Comparison of ENCODE assay signal across 8 mouse cellular contexts in the genomic region with DNA sequence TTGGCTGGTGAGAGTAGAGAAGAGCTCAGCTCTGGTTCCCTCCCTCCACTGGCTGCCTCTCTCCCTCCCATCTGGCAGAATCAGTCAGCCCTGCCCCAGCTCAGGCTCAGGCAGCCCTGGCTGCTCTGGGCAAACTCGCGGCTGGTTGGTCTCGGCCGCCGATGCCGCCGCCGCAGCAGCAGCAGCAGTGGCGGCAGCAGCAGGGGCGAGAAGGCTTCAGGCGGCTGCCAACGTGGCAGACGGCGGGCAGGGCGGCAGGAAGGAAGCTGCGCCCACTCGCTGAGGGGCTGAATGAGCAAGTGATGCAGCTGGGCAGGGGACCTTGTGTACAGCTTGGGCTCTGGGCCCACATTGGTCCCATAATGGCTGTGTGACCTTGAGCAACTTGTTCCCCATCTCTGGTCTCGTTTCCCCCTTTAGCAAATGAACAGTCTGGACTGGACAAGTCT. TPM values are rescaled to one million over a fixed set of nuclear protein-coding genes. Genes with fewer than 3 reads are reported as not detected.
DNase-seq lines count a peak whose midpoint lies in the region; ATAC-seq lines count a peak whose summit lies in the region.

No protein-coding gene starts in this region.

- H3K4me3 ChIP-seq in heart, embryonic 10.5 days: peak overlapping the region; percentile 48
- H3K4me3 ChIP-seq in liver, embryonic 15.5 days (replicated peaks): no peak overlapping the region; the same call in 1 of the 2 replicates
- H3K4me3 ChIP-seq in neural tube, embryonic 12.5 days: 0 out of 2 replicates have a peak overlapping the region, but pooled peaks have one; percentile 11

- peak overlapping the region; percentile 94 for H3K27ac ChIP-seq in heart, embryonic 10.5 days
- peak overlapping the region; percentile 53; the same call in 1 of the 2 replicates for H3K27ac ChIP-seq in liver, embryonic 15.5 days (replicated peaks)
- peak overlapping the region; percentile 74; the same call in 1 of the 2 replicates for H3K27ac ChIP-seq in neural tube, embryonic 12.5 days

- WGBS in heart, embryonic 10.5 days: 4% methylated on average over 18 of the region's 18 CpGs
- WGBS in liver, embryonic 15.5 days (ENCODE audit: insufficient replicate concordance): 3% methylated on average over 18 of the region's 18 CpGs
- WGBS in neural tube, embryonic 12.5 days: 5% methylated on average over 18 of the region's 18 CpGs

- H3K4me1 ChIP-seq in heart, embryonic 10.5 days: peaks cover 76% of the 10 kb centered on the region
- peaks cover 61% of the 10 kb centered on the region for H3K4me1 ChIP-seq in liver, embryonic 15.5 days (replicated peaks)
- peaks cover 62% of the 10 kb centered on the region for H3K4me1 ChIP-seq in neural tube, embryonic 12.5 days

- no peaks in the 10 kb centered on the region for H3K36me3 ChIP-seq in heart, embryonic 10.5 days
- no peaks in the 10 kb centered on the region for H3K36me3 ChIP-seq in liver, embryonic 15.5 days (replicated peaks)
- H3K36me3 ChIP-seq in neural tube, embryonic 12.5 days: no peaks in the 10 kb centered on the region

- no peaks in the 10 kb centered on the region for H3K27me3 ChIP-seq in heart, embryonic 10.5 days (ENCODE audit: insufficient read depth, poor library complexity, severe bottlenecking)
- peaks cover 68% of the 10 kb centered on the region for H3K27me3 ChIP-seq in liver, embryonic 15.5 days
- no peaks in the 10 kb centered on the region; the same call in 1 of the 2 replicates for H3K27me3 ChIP-seq in neural tube, embryonic 12.5 days (replicated peaks)

- H3K9ac ChIP-seq in liver, embryonic 15.5 days: no peak overlapping the region
- peak overlapping the region; percentile 44; the same call in 1 of the 2 replicates for H3K9ac ChIP-seq in neural tube, embryonic 12.5 days

- ATAC-seq in liver, embryonic 15.5 days (ENCODE audit: insufficient read depth): 0 out of 2 replicates have a peak, but pooled peaks have one; percentile 19
- ATAC-seq in neural tube, embryonic 12.5 days (ENCODE audit: low FRiP score, low read depth): no peak; the same call in 1 of the 2 replicates

- H3K4me2 ChIP-seq in liver, embryonic 15.5 days: peak overlapping the region; percentile 44
- H3K4me2 ChIP-seq in neural tube, embryonic 12.5 days (replicated peaks): peak overlapping the region; percentile 51

- peak; percentile 66 for DNase-seq in ovary, postnatal 36 days (ENCODE audit: low spot score)
- DNase-seq in ovary, postnatal 10 days (ENCODE audit: low spot score): no peak
- peak; percentile 79 to 86 for DNase-seq in cerebellum, postnatal 10 days
- DNase-seq in heart, embryonic 10.5 days (ENCODE audit: low spot score): no peak
- peak; percentile 61 for DNase-seq in kidney, adult 18-20 months
- DNase-seq in yolk sac, embryonic 10.5 days (ENCODE audit: low spot score): peak; percentile 50

- H3K9me3 ChIP-seq in heart, embryonic 10.5 days: no peaks in the 10 kb centered on the region
- H3K9me3 ChIP-seq in liver, embryonic 15.5 days (replicated peaks): no peaks in the 10 kb centered on the region
- H3K9me3 ChIP-seq in neural tube, embryonic 12.5 days: no peaks in the 10 kb centered on the region

RNA-seq across cellular contexts. Expression of gene Wasf2, which starts 37.8 kb away (rescaled TPM):
- 51.1 and 58.5 TPM in 2 replicates for polyA plus RNA-seq in heart, embryonic 10.5 days (2016; fragmentation: Nextera tagmentation; extraction: Ambion mirVana)
- polyA plus RNA-seq in liver, embryonic 15.5 days (2015; fragmentation: Nextera tagmentation; extraction: Ambion mirVana): 44.0 and 52.0 TPM in 2 replicates
- 30.5 and 48.9 TPM in 2 replicates for polyA plus RNA-seq in neural tube, embryonic 12.5 days (2016; fragmentation: Nextera tagmentation; extraction: Ambion mirVana)

Comparison
In these comparisons a context has a peak if more than half of its experiments do, and no peak if none do; other contexts are left out.
1. DNase-seq: peak in ovary, postnatal 36 days (single experiment), cerebellum, postnatal 10 days (2 of 2), kidney, adult 18-20 months (single experiment) and yolk sac, embryonic 10.5 days (single experiment); none in ovary, postnatal 10 days (single experiment) and heart, embryonic 10.5 days (single experiment).
2. Peak in every context shown above with its lines, with median percentiles within 50 percentile points of each other: H3K27ac ChIP-seq.